Mouse (Mus musculus) forebrain, embryonic 10.5 days (tissue): ENCODE data around the gene Enox1. TPM values are rescaled to one million over a fixed set of nuclear protein-coding genes. Genes with fewer than 3 reads are reported as not detected.

Source experiments
- DNase-seq: peaks from one replicate; pipeline ENCODE4 v3.0.0-alpha.2; 2017; ENCODE audit warnings: low spot score; ENCODE audit errors: extremely low spot score
- H3K27ac ChIP-seq: fragments of 300-500 bp; sonication (generic); 2 replicates; pipeline ENCODE4 v1.5.1; 2016; ENCODE audit warnings: mild to moderate bottlenecking
- H3K27me3 ChIP-seq: fragments of 300-500 bp; sonication (generic); 2 replicates; pipeline ENCODE4 v1.6.1; 2016; ENCODE audit warnings: mild to moderate bottlenecking; ENCODE audit not compliant: poor library complexity, severe bottlenecking
- H3K36me3 ChIP-seq: fragments of 300-500 bp; sonication (generic); replicated peaks from 2 replicates; pipeline ENCODE4 v1.6.1; 2016; ENCODE audit warnings: mild to moderate bottlenecking, moderate library complexity
- H3K4me1 ChIP-seq: fragments of 300-500 bp; sonication (generic); 2 replicates; pipeline ENCODE4 v1.6.1; 2016
- H3K4me3 ChIP-seq: fragments of 300-500 bp; sonication (generic); 2 replicates; pipeline ENCODE4 v1.5.1; 2016; ENCODE audit warnings: mild to moderate bottlenecking, moderate library complexity
- H3K9me3 ChIP-seq: fragments of 300-500 bp; sonication (generic); 2 replicates; pipeline ENCODE4 v1.6.1; 2016; ENCODE audit warnings: mild to moderate bottlenecking, moderate library complexity
- WGBS: fragments of 180-500 bp; shearing (Covaris S2); methylation state at CpG from one replicate; pipeline ENCODE4 v1.1.7; 2016; 5-methylcytosine and 5-hydroxymethylcytosine counted together
- polyA plus RNA-seq: library from polyadenylated mRNA; unstranded; fragments of >200 nt; fragmentation: Nextera tagmentation; extraction: Ambion mirVana; gene quantifications from 2 replicates; pipeline ENCODE4 v1.2.1, GENCODE M21; 2016

Enox1 gene
- polyA plus RNA-seq, 1 experiment from 2014 or later: 11.9 TPM

DNA sequence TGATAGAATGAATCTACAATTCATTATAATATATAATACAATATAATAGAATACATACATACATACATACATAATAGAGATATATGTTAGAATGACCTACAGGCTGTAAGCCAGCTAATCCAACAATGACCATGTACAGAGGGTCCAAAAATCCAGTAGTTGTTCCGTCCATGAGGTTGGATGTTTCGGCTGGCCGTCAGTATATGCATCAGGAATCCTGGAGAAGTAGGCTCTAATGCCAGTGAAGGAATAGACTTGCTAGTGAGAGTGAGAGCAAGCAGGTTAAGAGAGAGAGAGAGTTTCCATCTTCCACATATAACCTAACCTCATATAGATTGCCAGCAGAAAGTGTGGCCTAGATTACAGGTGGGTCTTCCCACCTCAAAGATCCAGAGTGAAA is 402.3 kb downstream of the Enox1 start:
- Histone ChIP-seq H3K9me3 (no peaks in the 10 kb centered on the region), H3K27me3 (no peaks in the 10 kb centered on the region; the same call in 1 of the 2 replicates), H3K4me3 (no peak overlapping the region), H3K27ac (no peak overlapping the region), H3K4me1 (peaks cover 11% of the 10 kb centered on the region), H3K36me3 (no peaks in the 10 kb centered on the region)
- no peak for DNase-seq
- WGBS: 95% methylated on average over 3 of the region's 3 CpGs

DNA sequence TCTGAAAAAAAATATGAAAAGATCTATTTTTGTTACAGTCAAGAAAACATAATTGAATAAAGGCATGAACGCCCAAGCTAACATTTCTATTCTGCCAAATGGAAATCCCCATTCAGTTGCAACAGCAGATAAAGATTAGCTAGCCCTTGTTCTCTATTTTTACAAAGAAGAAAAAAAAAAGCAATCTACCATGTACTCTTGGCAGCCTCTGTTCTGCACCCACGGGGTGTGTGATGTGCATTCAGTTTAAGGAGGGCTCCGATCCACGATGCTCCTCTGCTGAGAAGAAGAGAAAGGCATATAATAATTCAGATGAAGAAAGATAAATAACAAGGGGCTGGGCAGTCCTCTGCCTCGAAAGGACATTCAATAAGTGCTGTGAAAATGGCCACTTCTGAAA is 403.2 kb downstream of the Enox1 start:
- no peaks in the 10 kb centered on the region for H3K36me3 ChIP-seq
- H3K9me3 ChIP-seq: no peaks in the 10 kb centered on the region
- no peak for DNase-seq
- H3K27me3 ChIP-seq: no peaks in the 10 kb centered on the region; the same call in 1 of the 2 replicates
- H3K27ac ChIP-seq: no peak overlapping the region
- no peak overlapping the region for H3K4me3 ChIP-seq
- 85% methylated on average over 5 of the region's 5 CpGs for WGBS
- H3K4me1 ChIP-seq: peaks cover 19% of the 10 kb centered on the region

DNA sequence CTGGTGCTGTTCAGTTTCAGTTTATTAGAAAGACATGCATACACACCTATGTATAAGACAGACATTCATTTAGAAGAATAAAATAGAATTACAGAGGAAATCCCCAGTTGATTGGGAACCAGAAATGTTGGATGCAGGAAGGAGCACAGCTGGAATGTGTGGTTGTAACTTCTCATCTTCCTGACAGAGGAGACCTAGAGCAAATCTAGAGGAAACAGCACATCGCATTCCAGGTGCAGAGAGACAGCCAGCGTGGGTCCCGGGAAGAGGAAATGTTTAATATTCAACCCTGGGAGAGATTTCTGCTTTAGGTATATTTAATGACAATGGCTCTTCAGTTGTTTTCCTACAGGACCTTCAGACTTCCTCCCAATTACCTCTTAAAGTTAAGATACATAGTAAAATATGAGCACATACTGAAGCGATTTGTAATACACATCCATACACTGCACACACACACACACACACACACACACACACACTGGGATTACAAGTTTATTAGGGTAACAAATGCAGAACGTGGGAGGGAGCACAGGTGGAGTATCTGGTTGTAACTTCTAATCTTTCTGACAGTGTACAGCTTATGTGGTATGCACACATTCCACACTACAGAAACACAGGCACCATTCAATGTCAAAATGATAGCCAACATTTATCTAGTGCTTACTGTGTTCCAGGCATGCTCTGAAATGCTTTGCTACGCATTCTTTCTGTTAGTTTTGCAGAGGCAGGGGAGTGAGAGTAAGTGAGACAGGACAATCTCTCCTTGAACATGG is 405.4 kb downstream of the Enox1 start:
- WGBS: 89% methylated on average over 6 of the region's 6 CpGs
- Histone ChIP-seq H3K4me3 (no peak overlapping the region), H3K27me3 (no peaks in the 10 kb centered on the region; the same call in 1 of the 2 replicates), H3K9me3 (no peaks in the 10 kb centered on the region), H3K4me1 (peaks cover 19% of the 10 kb centered on the region), H3K27ac (no peak overlapping the region), H3K36me3 (no peaks in the 10 kb centered on the region)
- DNase-seq: no peak

DNA sequence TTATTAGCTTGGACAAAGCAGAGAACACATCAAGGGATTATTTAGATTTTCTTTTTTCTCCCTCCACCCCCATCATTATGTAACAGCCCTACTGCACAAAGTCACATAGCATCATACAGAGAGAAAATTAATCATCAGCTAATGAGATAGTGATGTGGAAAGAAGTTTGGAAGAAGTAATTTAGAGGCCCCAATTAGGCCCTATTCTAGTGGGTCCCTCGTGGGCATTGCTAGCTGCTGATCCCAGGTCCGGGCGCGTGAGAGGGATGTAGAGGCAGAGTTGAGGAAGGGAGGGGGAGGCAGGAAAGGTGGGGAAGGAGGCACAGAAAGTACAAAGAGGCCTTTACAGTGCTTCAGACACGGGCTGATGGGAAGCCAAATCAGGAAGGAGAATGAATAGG is 407.4 kb downstream of the Enox1 start:
- Histone ChIP-seq H3K4me1 (peaks cover 19% of the 10 kb centered on the region), H3K27ac (no peak overlapping the region), H3K36me3 (no peaks in the 10 kb centered on the region), H3K4me3 (no peak overlapping the region), H3K27me3 (no peaks in the 10 kb centered on the region; the same call in 1 of the 2 replicates), H3K9me3 (no peaks in the 10 kb centered on the region)
- DNase-seq: no peak
- WGBS: 80% methylated on average over 5 of the region's 5 CpGs

DNA sequence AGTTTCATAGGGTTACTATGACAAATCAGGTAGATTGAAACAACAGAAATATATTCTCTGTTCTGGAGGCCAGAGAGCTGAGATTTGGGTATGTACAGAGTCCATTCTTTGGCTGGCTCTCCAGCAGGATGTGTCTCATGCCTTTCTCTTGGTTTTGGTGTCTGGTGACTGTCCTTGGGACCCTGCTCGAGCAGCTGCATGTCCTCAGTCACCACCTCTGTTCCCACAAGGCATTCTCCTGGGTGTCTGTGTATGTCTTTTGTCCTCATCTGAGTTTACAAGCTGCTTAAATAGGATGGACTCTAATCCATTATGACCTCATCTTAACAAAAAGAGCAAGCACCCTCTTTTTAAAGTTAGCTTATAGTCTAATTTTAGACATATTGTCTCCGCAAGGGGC is 410.6 kb downstream of the Enox1 start:
- H3K27ac ChIP-seq: no peak overlapping the region
- no peak overlapping the region for H3K4me3 ChIP-seq
- H3K4me1 ChIP-seq: peaks cover 14% of the 10 kb centered on the region
- H3K27me3 ChIP-seq: no peaks in the 10 kb centered on the region; the same call in 1 of the 2 replicates
- no peak for DNase-seq
- no peaks in the 10 kb centered on the region for H3K36me3 ChIP-seq
- H3K9me3 ChIP-seq: no peaks in the 10 kb centered on the region
- 82% methylated on average over 2 of the region's 2 CpGs for whole genome bisulfite sequencing

DNA sequence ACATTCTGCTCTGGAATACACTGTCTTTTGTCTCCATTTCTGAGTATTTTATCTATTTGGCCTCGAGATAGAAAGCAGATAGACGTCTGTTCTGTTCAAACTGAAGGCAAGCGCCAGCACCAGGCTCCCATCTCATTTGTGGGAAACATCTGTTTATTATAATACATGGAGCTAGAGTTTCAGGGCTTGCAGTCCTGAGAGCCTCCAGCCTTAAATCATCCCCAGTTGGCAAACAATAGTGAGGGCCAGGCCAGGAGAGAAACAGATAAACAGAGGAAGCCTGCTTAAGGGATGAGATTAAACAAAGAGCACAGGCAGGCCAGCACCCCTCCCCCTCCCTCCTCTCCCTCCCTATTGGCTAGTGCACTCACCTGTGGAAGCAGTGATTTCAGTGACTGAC is 417.9 kb downstream of the Enox1 start:
- 24% methylated on average over 3 of the region's 3 CpGs for WGBS
- no peak for DNase-seq
- no peaks in the 10 kb centered on the region for H3K9me3 ChIP-seq
- no peaks in the 10 kb centered on the region for H3K27me3 ChIP-seq
- H3K4me3 ChIP-seq: no peak overlapping the region
- no peaks in the 10 kb centered on the region for H3K36me3 ChIP-seq
- no peak overlapping the region for H3K27ac ChIP-seq
- peaks cover 25% of the 10 kb centered on the region for H3K4me1 ChIP-seq

DNA sequence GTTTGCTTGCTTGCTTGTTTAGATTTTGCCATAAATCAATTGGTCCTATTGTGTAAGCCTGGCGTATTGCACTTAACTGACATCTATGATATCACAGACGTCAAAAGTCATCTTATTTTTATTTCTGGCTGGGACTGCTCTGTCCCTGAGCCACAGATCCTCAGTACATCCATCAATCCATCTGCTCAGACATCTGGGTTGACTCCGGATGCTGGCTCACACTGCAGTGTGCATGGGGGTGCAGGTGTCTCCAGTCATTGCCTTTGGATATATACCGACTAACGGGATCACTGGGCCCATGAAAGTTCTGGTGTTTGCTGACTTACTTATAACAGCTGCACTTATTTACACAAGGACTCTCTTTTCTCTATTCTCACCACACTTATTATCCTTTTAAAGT is 419.8 kb downstream of the Enox1 start:
- Histone ChIP-seq H3K4me1 (peaks cover 45% of the 10 kb centered on the region), H3K9me3 (no peaks in the 10 kb centered on the region), H3K4me3 (no peak overlapping the region), H3K36me3 (no peaks in the 10 kb centered on the region), H3K27ac (no peak overlapping the region), H3K27me3 (peaks cover 7% of the 10 kb centered on the region; the same call in 1 of the 2 replicates)
- no peak for DNase-seq
- WGBS: 87% methylated on average over 5 of the region's 5 CpGs

DNA sequence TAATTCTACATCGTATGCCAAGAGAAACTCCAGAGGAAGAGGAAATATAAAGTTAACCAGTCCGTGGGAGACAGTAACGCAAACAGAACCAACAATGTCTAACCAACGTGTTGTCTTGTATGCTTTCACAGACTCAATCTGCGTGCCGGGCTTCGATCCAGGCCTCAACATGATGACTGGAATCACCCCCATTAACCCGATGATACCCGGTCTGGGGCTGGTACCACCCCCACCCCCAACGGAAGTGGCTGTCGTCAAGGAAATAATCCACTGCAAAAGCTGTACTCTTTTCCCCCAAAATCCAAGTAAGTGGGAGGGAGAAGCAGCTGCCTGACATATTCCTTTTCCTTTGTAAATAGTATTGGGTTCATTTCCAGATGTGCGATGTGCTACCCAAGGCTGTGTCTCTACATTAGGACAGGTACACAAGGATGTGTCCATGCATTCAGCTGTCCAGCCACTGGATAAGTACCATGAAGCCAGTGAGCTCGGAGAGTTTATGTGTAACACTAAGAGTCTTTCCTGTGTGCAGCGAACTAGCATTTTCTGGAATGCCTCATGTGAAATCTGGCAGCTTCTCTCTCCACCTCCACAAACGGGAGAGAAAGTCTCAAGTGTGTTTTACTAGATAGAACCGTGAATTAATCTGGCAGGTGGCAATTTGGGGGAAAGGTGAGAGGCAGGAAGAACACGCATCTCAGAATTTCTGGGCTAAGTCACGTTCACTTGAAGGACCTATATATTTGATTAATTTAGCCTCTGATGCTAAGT is 421.1 kb downstream of the Enox1 start:
- Histone ChIP-seq H3K36me3 (no peaks in the 10 kb centered on the region), H3K4me3 (no peak overlapping the region), H3K27me3 (peaks cover 7% of the 10 kb centered on the region; the same call in 1 of the 2 replicates), H3K9me3 (no peaks in the 10 kb centered on the region), H3K27ac (no peak overlapping the region), H3K4me1 (peaks cover 58% of the 10 kb centered on the region)
- 93% methylated on average over 18 of the region's 18 CpGs for WGBS
- no peak for DNase-seq

DNA sequence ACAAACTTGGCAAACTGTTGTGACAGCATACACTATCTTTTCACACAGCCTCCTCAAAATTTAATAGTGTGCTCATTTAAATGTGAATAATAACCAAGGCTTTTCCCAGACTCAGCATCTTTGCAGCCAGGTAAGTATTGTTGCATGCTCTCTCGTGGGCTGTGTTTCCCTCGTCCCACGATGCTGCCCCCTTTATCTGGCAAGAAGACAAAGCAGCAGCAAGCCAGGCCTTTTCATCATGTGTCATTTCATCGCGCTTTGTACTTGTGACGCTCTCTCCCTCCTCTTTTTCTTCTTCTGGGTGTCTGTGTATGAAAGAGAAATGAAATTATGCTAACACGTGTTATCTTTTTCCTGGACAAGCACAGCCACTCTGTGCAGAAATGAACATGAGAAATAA is 421.8 kb downstream of the Enox1 start:
- Histone ChIP-seq H3K4me1 (peaks cover 59% of the 10 kb centered on the region), H3K27me3 (peaks cover 12% of the 10 kb centered on the region; the same call in 1 of the 2 replicates), H3K27ac (no peak overlapping the region), H3K9me3 (no peaks in the 10 kb centered on the region), H3K4me3 (no peak overlapping the region), H3K36me3 (no peaks in the 10 kb centered on the region)
- 76% methylated on average over 7 of the region's 7 CpGs for WGBS
- no peak for DNase-seq

DNA sequence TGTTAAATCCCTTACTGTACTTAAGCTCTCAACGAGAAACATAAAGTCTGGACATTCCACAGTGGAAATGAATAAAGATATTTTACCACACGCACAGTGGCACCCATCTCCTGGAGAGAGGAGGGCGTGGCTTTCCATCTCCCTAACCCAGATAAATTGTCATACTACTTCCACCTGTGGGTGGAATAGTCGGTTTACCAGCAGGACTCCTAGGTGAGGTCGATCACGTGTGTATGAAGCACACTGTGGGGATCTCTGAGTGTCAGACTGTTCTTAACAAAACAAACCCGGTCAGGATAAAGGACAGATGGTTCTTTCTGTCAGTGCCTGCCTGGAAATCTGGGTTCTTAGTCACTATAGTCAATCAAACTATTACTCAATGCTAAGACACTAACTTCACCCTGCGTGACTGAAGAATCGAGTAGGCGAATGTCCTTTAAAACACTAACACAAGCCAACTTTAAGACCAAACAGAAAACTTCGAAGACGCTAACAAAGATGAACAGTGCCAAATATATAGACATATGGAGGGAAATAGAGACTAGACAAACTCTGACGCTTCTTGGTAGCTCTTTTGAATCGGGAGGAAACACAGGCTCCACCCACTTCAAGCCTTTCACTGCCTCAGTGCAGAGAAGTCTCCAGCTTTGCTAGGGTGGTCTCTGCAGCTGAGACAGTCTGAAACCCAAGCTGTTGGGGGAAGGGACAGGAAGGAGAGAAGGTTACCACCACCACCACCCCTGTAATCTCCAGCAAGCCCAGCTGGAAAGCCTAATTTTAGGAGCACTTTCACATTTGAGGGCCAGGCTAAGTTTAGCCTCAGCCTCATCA is 423.8 kb downstream of the Enox1 start:
- no peak for DNase-seq
- 74% methylated on average over 14 of the region's 14 CpGs for WGBS
- no peaks in the 10 kb centered on the region for H3K36me3 ChIP-seq
- peak overlapping the region; percentile 51; the same call in 1 of the 2 replicates for H3K27ac ChIP-seq
- H3K27me3 ChIP-seq: peaks cover 13% of the 10 kb centered on the region; the same call in 1 of the 2 replicates
- H3K4me1 ChIP-seq: peaks cover 53% of the 10 kb centered on the region
- H3K9me3 ChIP-seq: no peaks in the 10 kb centered on the region
- no peak overlapping the region for H3K4me3 ChIP-seq

DNA sequence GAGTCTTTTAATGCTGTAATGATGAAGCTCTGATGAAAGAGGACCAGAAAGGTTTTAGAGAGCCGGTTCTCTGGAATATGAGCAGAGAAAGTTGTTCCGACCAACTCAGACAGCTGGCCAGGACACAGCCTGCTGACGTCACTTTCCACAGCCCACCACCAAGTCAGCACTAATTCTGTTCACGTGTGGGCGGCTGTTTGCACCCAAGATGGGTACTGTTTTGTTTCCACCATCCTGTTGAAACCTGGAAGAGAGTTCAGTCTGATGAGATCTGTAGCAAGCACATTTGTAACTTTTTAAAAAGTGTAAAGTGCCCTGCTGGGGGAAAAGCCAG is 424.3 kb downstream of the Enox1 start:
- H3K27me3 ChIP-seq: peaks cover 13% of the 10 kb centered on the region; the same call in 1 of the 2 replicates
- no peak for DNase-seq

DNA sequence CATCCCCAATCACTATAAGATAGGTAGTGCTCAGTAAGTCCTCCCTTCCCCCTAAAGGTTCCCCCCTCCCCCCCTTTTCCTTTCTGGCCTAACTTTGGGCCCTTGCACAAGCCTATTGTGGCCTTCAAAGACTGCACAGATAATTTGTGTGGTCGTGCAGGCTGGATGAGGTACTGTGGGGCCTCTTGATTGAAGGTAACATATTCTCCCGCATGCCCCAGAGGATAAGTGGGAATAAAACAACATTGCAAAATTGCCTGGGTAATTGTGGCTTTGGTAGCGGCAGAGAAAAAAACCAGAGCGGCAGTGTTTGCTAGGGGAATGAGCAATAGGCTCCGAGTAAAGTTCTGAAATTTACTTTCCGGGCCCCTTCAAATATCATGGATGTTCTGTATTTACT is 425.1 kb downstream of the Enox1 start:
- Histone ChIP-seq H3K4me1 (peaks cover 64% of the 10 kb centered on the region), H3K36me3 (no peaks in the 10 kb centered on the region), H3K9me3 (no peaks in the 10 kb centered on the region), H3K27ac (peak overlapping the region; percentile 51), H3K27me3 (peaks cover 13% of the 10 kb centered on the region; the same call in 1 of the 2 replicates), H3K4me3 (no peak overlapping the region)
- WGBS: 65% methylated on average over 6 of the region's 6 CpGs
- no peak for DNase-seq

More for the DNA sequence above, 424.3 kb downstream of the Enox1 start:
- no peaks in the 10 kb centered on the region for H3K36me3 ChIP-seq
- H3K27ac ChIP-seq: peak overlapping the region; percentile 51; the same call in 1 of the 2 replicates
- peaks cover 59% of the 10 kb centered on the region for H3K4me1 ChIP-seq
- H3K4me3 ChIP-seq: no peak overlapping the region
- 48% methylated on average over 5 of the region's 5 CpGs for WGBS
- H3K9me3 ChIP-seq: no peaks in the 10 kb centered on the region
